Mouse (Mus musculus) Patski (cell line): ENCODE data around the gene Fstl3. TPM values are rescaled to one million over a fixed set of nuclear protein-coding genes. Genes with fewer than 3 reads are reported as not detected.
A peak's percentile ranks its signal among the peaks of the same experiment; 100 is the strongest.

ENCODE experiments used
- ATAC-seq: fragments of 100-300 bp; one replicate; pipeline ENCODE4 v1.8.0; 2021
- CTCF ChIA-PET: fragments of 350-600 bp; sonication (Branson Sonifier 250); formaldehyde crosslinking; loops from one replicate; lab custom pipeline; 2022; ENCODE audit warnings: inconsistent platforms; lab: Charles Lee
- POLR2A ChIA-PET: fragments of 350-600 bp; sonication (Branson Sonifier 250); formaldehyde crosslinking; loops from one replicate; lab custom pipeline; 2022; ENCODE audit warnings: antibody characterized with exemption, inconsistent platforms; lab: Charles Lee
- DNase-seq: peaks from one replicate; pipeline ENCODE4 v3.0.0-alpha.2; 2011; ENCODE audit warnings: low read depth, low spot score
- H3K27me3 ChIP-seq: fragments of 371-371 bp; one replicate; pipeline ENCODE4 v1.5.1; 2021
- CTCF ChIP-seq: fragments of 100-300 bp; IDR thresholded peaks from one replicate; pipeline ENCODE4 v1.5.1; 2021
- in situ Hi-C: fragments of 300-500 bp; cut with MboI; formaldehyde crosslinking; loops from 3 replicates; pipeline ENCODE4 v1.11.1; 2018; ENCODE audit warnings: low pct_unique_long_range_greater_than_20kb, mixed read lengths
- polyA plus RNA-seq: library from polyadenylated mRNA; unstranded; gene quantifications from one replicate; pipeline ENCODE4 v1.2.3, GENCODE M21; 2021

Gene Fstl3
- polyA plus RNA-seq, 1 experiment from 2014 or later: 2.3 TPM

- in situ Hi-C loops: no loop called here
Measured at GRCm38 (mm10) chr10:79807826-79808225, 30.8 kb downstream of the Fstl3 start.

GRCm38 (mm10) chr10:79808728-79809127 is 31.7 kb downstream of the Fstl3 start:
- H3K27me3 ChIP-seq: no peaks in the 10 kb centered on the region
- no peak for DNase-seq
- in situ Hi-C loops: no loop called here
- POLR2A ChIA-PET: no interaction called here
- no peak for ATAC-seq
- no peak for TF ChIP-seq CTCF
- CTCF ChIA-PET: interaction anchor here (1.0 kb wide), 1 partner anchor 20 kb away, joined by 5 read pairs; no protein-coding TSS in a partner anchor

More at GRCm38 (mm10) chr10:79807826-79808225, 30.8 kb downstream of the Fstl3 start:
- ATAC-seq (no peak), DNase-seq (no peak)
- no peak for TF ChIP-seq CTCF
- H3K27me3 ChIP-seq: no peaks in the 10 kb centered on the region
- ChIA-PET POLR2A (no interaction called here), CTCF (interaction anchor here (1.0 kb wide), 1 partner anchor 19 kb away, joined by 5 read pairs; no protein-coding TSS in a partner anchor)

- in situ Hi-C loops: no loop called here
- CTCF ChIA-PET: interaction anchor here (1.0 to 3.0 kb wide), 9 partner anchors 9 to 102 kb away, joined by 3 to 24 read pairs (median 7); partner anchors contain the start of gene Palm
Measured at GRCm38 (mm10) chr10:79811736-79812637, 34.9 kb downstream of the Fstl3 start.

GRCm38 (mm10) chr10:79814271-79814842 is 37.3 kb downstream of the Fstl3 start:
- ChIA-PET CTCF (interaction anchor here (3.0 kb wide), 1 partner anchor 21 kb away, joined by 24 read pairs; the partner anchor contains the start of gene Palm), POLR2A (interaction anchor here (0.6 to 0.7 kb wide), 3 partner anchors 12 to 104 kb away, joined by 3 read pairs; no protein-coding TSS in a partner anchor)
- in situ Hi-C loops: no loop called here
- ATAC-seq: peak; percentile 33
- DNase-seq: no peak
- no peak for TF ChIP-seq CTCF
- H3K27me3 ChIP-seq: no peaks in the 10 kb centered on the region

More at GRCm38 (mm10) chr10:79811736-79812637, 34.9 kb downstream of the Fstl3 start:
- H3K27me3 ChIP-seq: no peaks in the 10 kb centered on the region
- TF ChIP-seq CTCF: no peak
- DNase-seq: no peak
- POLR2A ChIA-PET: interaction anchor here (0.8 to 2.3 kb wide), 6 partner anchors 9 to 23 kb away, joined by 3 to 12 read pairs (median 4); partner anchors contain the start of genes Palm and Prss57
- no peak for ATAC-seq

- H3K27me3 ChIP-seq: no peaks in the 10 kb centered on the region
- ATAC-seq: peak; percentile 31
- CTCF ChIA-PET: interaction anchor here (0.7 to 2.0 kb wide), 6 partner anchors 9 to 47 kb away, joined by 3 to 9 read pairs (median 3); no protein-coding TSS in a partner anchor
- POLR2A ChIA-PET: interaction anchor here (1.1 kb wide), 1 partner anchor 22 kb away, joined by 3 read pairs; no protein-coding TSS in a partner anchor
- DNase-seq: no peak
- in situ Hi-C loops: no loop called here
- no peak for TF ChIP-seq CTCF
Measured at GRCm38 (mm10) chr10:79815671-79816494, 38.8 kb downstream of the Fstl3 start.

- in situ Hi-C loops: no loop called here
- ChIA-PET POLR2A (no interaction called here), CTCF (interaction anchor here (1.9 to 2.0 kb wide), 2 partner anchors 15 to 28 kb away, joined by 9 read pairs; no protein-coding TSS in a partner anchor)
- no peaks in the 10 kb centered on the region for H3K27me3 ChIP-seq
- TF ChIP-seq CTCF: no peak
- ATAC-seq: no peak
- no peak for DNase-seq
Measured at GRCm38 (mm10) chr10:79817111-79817510, 40.0 kb downstream of the Fstl3 start.

GRCm38 (mm10) chr10:79818225-79818624 is 41.2 kb downstream of the Fstl3 start:
- CTCF ChIA-PET: no interaction called here
- no peak for TF ChIP-seq CTCF
- DNase-seq (no peak), ATAC-seq (no peak)
- H3K27me3 ChIP-seq: no peaks in the 10 kb centered on the region
- in situ Hi-C loops: no loop called here
- POLR2A ChIA-PET: no interaction called here

- in situ Hi-C loops: no loop called here
- ATAC-seq (no peak), DNase-seq (no peak)
- H3K27me3 ChIP-seq: no peaks in the 10 kb centered on the region
- POLR2A ChIA-PET: no interaction called here
- TF ChIP-seq CTCF: no peak
- CTCF ChIA-PET: interaction anchor here (0.9 kb wide), 1 partner anchor 106 kb away, joined by 3 read pairs; no protein-coding TSS in a partner anchor
Measured at GRCm38 (mm10) chr10:79819606-79820005, 42.5 kb downstream of the Fstl3 start.

- ChIA-PET POLR2A (no interaction called here), CTCF (interaction anchor here (0.9 to 1.1 kb wide), 2 partner anchors 40 to 105 kb away, joined by 3 read pairs; no protein-coding TSS in a partner anchor)
- in situ Hi-C loops: no loop called here
- ATAC-seq (no peak), DNase-seq (no peak)
- no peaks in the 10 kb centered on the region for H3K27me3 ChIP-seq
- no peak for TF ChIP-seq CTCF
Measured at GRCm38 (mm10) chr10:79820277-79820676, 43.2 kb downstream of the Fstl3 start.
